Mouse (Mus musculus): ENCODE measurements around the gene 4930438A08Rik. TPM values are rescaled to one million over a fixed set of nuclear protein-coding genes. Genes with fewer than 3 reads are reported as not detected.

4930438A08Rik gene
- polyA plus RNA-seq, 1 experiment from 2014 or later, result 0.08 TPM

DNA sequence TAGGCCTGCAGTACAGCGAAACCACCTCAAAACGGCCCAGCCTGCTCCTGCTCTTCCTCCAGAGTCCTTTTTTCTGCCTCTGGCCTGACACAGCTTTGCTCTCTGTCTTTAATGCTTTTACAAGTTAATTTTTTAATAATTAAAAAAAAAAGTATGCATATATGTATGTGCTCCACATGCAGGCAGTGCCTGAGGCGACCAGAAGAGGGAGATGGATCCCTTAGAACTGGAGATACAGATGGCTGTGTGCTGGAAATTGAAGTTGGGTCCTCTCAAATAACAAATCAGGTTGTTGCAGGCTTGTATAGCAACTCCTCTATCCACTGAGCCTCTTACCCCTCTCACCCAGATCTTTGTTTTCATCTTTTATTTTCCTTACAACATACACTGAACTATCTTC is 52.2 kb downstream of the 4930438A08Rik start:
- Histone ChIP-seq H3K9ac (ENCODE audit: low read length) (no peak overlapping the region), H3K36me3 (ENCODE audit: control insufficient read depth, insufficient read depth) (peaks cover 13% of the 10 kb centered on the region), H3K27me3 (ENCODE audit: control insufficient read depth, insufficient read depth, low read length) (no peaks in the 10 kb centered on the region), H3K4me3 (ENCODE audit: low read length) (no peak overlapping the region), H3K4me2 (ENCODE audit: low read depth, low read length) (no peak overlapping the region), H3K9me3 (replicated peaks; ENCODE audit: control insufficient read depth, low read length) (peaks cover 4% of the 10 kb centered on the region), H3K4me1 (ENCODE audit: control insufficient read depth, insufficient read depth, low read length) (peaks cover 26% of the 10 kb centered on the region), H3K27ac (ENCODE audit: low read length) (no peak overlapping the region)
- 94% methylated on average over 3 of the region's 3 CpGs for WGBS
- no peak for ATAC-seq (replicated peaks; ENCODE audit: extremely low read depth, insufficient read depth, low FRiP score)

DNA sequence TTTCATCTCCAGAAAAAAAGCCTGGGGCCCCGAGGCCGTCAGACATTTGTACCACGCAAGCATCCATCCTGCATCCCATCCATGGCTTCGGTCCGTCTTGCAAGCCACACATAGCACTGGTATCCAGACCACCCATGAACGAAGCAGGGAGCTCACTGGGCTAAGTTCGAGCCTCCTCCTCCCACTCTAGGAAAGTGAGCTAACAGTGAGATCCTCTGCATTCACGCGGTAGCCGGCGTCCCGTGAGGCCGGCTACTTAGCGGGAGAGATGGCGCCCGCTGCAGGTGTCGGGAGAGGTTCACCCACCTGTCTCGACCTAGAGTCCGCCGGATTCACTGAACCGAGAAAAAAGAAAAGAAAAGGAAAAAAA is 55.3 kb downstream of the 4930438A08Rik start:
- H3K27ac ChIP-seq (ENCODE audit: low read length), result peak overlapping the region; percentile 73
- ATAC-seq (replicated peaks; ENCODE audit: extremely low read depth, insufficient read depth, low FRiP score), result peak; percentile 7; the same call in 1 of the 2 replicates
- peak overlapping the region; percentile 65 for H3K4me3 ChIP-seq (ENCODE audit: low read length)
- peak overlapping the region; percentile 83 for H3K9ac ChIP-seq (ENCODE audit: low read length)
- WGBS, result under 1% methylated on average over 21 of the region's 21 CpGs
- H3K9me3 ChIP-seq (replicated peaks; ENCODE audit: control insufficient read depth, low read length), result peaks cover 4% of the 10 kb centered on the region
- H3K36me3 ChIP-seq (ENCODE audit: control insufficient read depth, insufficient read depth), result peaks cover 15% of the 10 kb centered on the region
- H3K4me2 ChIP-seq (ENCODE audit: low read depth, low read length), result peak overlapping the region; percentile 97
- no peaks in the 10 kb centered on the region for H3K27me3 ChIP-seq (ENCODE audit: control insufficient read depth, insufficient read depth, low read length)
- H3K4me1 ChIP-seq (ENCODE audit: control insufficient read depth, insufficient read depth, low read length), result peaks cover 37% of the 10 kb centered on the region

DNA sequence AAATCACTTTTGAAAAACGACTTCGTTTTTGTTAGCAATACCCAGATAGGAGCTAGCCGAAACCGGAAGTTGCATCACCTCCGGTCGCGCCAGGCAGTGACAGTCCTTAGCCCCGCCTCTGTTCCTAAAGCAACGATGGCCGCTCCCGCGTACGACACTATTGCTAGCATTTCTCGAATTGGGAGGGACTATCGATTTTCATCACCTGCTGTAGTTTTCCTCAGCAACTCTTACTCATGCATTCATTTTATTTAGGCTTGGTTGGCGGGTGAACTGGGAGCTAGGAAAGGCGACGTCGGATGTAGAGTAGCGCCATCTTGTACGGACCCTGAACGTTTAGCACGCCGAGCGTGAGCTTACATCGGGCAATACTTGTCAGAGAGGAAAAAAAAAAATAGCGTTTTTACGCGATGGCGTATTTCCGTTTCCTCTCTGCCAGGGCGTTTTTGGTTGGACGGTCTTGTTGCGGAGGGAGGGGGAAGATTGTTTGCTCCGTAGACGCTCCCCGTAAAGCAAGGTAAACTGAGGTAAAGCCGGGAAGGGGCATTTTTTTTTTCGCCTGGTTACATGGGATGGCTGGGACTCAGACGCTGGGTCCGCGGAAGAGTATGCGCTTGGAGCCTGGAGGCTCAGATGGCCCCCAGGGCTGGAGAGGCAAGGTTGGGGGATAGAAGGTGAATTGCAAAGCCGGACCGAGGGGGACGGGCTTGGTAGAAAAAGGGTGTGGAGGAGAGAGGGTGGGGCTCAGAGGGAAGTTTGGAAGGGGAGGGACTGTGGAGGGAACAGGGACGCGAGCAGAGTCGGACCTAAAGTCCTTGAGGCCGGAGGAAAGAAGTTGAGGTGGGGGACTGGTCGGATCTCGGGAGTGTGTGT is 55.9 kb downstream of the 4930438A08Rik start, which contains the start of the genes Zfp672 and Sh3bp5l:
TSS of gene Zfp672 (minus strand) at position 64 of the 873 bp plus-strand sequence.
TSS of gene Sh3bp5l (plus strand) at position 449 of the 873 bp plus-strand sequence.
- peak within 1 kb of the TSS; percentile 97 for H3K4me2 ChIP-seq (ENCODE audit: low read depth, low read length)
- peaks cover 4% of the 10 kb centered on the region for H3K9me3 ChIP-seq (replicated peaks; ENCODE audit: control insufficient read depth, low read length)
- peak; percentile 89 for ATAC-seq (replicated peaks; ENCODE audit: extremely low read depth, insufficient read depth, low FRiP score)
- H3K36me3 ChIP-seq (ENCODE audit: control insufficient read depth, insufficient read depth), result peaks cover 15% of the 10 kb centered on the region
- peak within 1 kb of the TSS; percentile 77 for H3K27ac ChIP-seq (ENCODE audit: low read length)
- no peaks in the 10 kb centered on the region for H3K27me3 ChIP-seq (ENCODE audit: control insufficient read depth, insufficient read depth, low read length)
- H3K4me3 ChIP-seq (ENCODE audit: low read length), result peak within 1 kb of the TSS; percentile 65
- peak within 1 kb of the TSS; percentile 83 for H3K9ac ChIP-seq (ENCODE audit: low read length)
- peaks cover 38% of the 10 kb centered on the region for H3K4me1 ChIP-seq (ENCODE audit: control insufficient read depth, insufficient read depth, low read length)
- under 1% methylated on average over 52 of the region's 52 CpGs for WGBS

DNA sequence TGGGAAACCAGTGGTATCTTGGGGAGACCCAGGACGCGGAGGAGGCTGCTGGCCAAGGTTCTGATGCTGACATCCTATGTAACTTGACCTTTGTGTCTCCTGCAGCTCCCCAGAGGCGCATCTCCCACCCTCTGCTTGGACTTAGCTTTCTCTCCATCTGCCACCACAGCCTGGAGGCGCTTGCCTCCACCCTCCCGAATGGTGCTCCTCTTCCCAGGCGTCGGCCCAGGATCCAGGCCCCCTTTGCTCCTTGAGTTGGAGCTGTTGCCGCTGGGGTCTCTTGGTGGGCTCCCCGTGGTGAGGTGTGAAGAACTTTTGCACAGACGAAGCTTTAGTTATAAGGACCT is 56.5 kb downstream of the 4930438A08Rik start:
- Histone ChIP-seq H3K27me3 (ENCODE audit: control insufficient read depth, insufficient read depth, low read length) (no peaks in the 10 kb centered on the region), H3K36me3 (ENCODE audit: control insufficient read depth, insufficient read depth) (peaks cover 18% of the 10 kb centered on the region), H3K9me3 (replicated peaks; ENCODE audit: control insufficient read depth, low read length) (peaks cover 4% of the 10 kb centered on the region), H3K9ac (ENCODE audit: low read length) (peak overlapping the region; percentile 83), H3K4me3 (ENCODE audit: low read length) (peak overlapping the region; percentile 65), H3K4me1 (ENCODE audit: control insufficient read depth, insufficient read depth, low read length) (peaks cover 38% of the 10 kb centered on the region), H3K27ac (ENCODE audit: low read length) (peak overlapping the region; percentile 77), H3K4me2 (ENCODE audit: low read depth, low read length) (peak overlapping the region; percentile 77)
- 11% methylated on average over 10 of the region's 10 CpGs for WGBS
- no peak for ATAC-seq (replicated peaks; ENCODE audit: extremely low read depth, insufficient read depth, low FRiP score)

DNA sequence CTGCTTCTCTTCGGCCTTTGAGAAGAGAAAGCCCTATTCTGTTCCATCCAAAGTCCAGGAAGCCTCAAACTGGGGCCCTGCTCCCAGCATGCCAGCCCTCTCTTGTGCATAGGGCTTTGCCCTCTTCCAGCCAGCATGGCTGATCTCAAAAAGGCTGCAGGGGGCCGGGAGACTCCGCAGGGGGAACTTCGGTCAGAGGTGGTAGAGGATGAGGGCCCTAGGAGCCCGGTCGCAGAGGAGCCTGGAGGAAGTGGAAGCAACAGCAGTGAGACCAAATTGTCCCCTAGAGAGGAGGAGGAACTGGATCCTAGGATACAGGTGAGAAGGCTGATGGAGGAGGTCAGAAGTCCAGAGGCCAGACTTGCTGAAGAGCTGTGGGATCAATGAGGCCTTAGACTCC is 56.9 kb downstream of the 4930438A08Rik start:
- Histone ChIP-seq H3K4me2 (ENCODE audit: low read depth, low read length) (peak overlapping the region; percentile 77), H3K27me3 (ENCODE audit: control insufficient read depth, insufficient read depth, low read length) (no peaks in the 10 kb centered on the region), H3K4me1 (ENCODE audit: control insufficient read depth, insufficient read depth, low read length) (peaks cover 38% of the 10 kb centered on the region), H3K9me3 (replicated peaks; ENCODE audit: control insufficient read depth, low read length) (peaks cover 4% of the 10 kb centered on the region), H3K36me3 (ENCODE audit: control insufficient read depth, insufficient read depth) (peaks cover 18% of the 10 kb centered on the region), H3K27ac (ENCODE audit: low read length) (no peak overlapping the region), H3K4me3 (ENCODE audit: low read length) (peak overlapping the region; percentile 65), H3K9ac (ENCODE audit: low read length) (peak overlapping the region; percentile 83)
- WGBS, result 88% methylated on average over 6 of the region's 6 CpGs
- no peak for ATAC-seq (replicated peaks; ENCODE audit: extremely low read depth, insufficient read depth, low FRiP score)

DNA sequence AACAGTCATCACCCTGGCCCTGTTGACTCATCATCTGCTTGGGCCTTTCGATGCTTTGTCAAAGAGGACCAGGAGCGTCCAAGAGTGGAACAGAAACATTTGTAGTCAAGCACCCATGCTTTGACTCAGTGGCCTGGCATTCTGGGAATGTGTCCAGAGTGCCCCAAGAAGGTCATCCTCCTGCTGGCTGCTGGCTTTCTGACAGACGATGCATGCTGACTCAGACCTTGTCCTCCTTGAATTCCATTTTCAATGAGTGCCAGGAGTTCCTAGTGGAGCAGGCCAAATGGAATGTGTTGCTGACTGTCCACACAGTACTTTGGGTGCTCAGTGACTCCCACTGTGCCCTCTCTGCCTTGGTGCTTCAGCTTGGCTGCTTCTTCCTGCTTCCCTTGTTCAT is 60.1 kb downstream of the 4930438A08Rik start:
- 26% methylated on average over 3 of the region's 3 CpGs for WGBS
- no peak; the same call in 1 of the 2 replicates for ATAC-seq (replicated peaks; ENCODE audit: extremely low read depth, insufficient read depth, low FRiP score)
- Histone ChIP-seq H3K4me3 (ENCODE audit: low read length) (no peak overlapping the region), H3K36me3 (ENCODE audit: control insufficient read depth, insufficient read depth) (peaks cover 24% of the 10 kb centered on the region), H3K9ac (ENCODE audit: low read length) (no peak overlapping the region), H3K4me2 (ENCODE audit: low read depth, low read length) (no peak overlapping the region), H3K9me3 (replicated peaks; ENCODE audit: control insufficient read depth, low read length) (no peaks in the 10 kb centered on the region), H3K27me3 (ENCODE audit: control insufficient read depth, insufficient read depth, low read length) (no peaks in the 10 kb centered on the region), H3K4me1 (ENCODE audit: control insufficient read depth, insufficient read depth, low read length) (peaks cover 30% of the 10 kb centered on the region), H3K27ac (ENCODE audit: low read length) (peak overlapping the region; percentile 48; the same call in 1 of the 2 replicates)

Other genes starting within 250 kb of the 4930438A08Rik start
- not detected in 2 replicates for gene Gm12248, start 181.7 kb upstream of the 4930438A08Rik start, polyA plus RNA-seq (2015; fragmentation: Nextera tagmentation; extraction: Ambion mirVana)
- gene Cnot8, start 170.6 kb upstream of the 4930438A08Rik start, polyA plus RNA-seq (2015; fragmentation: Nextera tagmentation; extraction: Ambion mirVana), result 79.9 and 91.3 TPM in 2 replicates
- gene Gemin5, start 106.3 kb upstream of the 4930438A08Rik start, polyA plus RNA-seq (2015; fragmentation: Nextera tagmentation; extraction: Ambion mirVana), result 11.5 and 12.4 TPM in 2 replicates
- 112 TPM in 2 replicates for gene Mrpl22, start 103.1 kb upstream of the 4930438A08Rik start, polyA plus RNA-seq (2015; fragmentation: Nextera tagmentation; extraction: Ambion mirVana)
- 8.2 and 12.3 TPM in 2 replicates for gene Igtp, start 75.2 kb upstream of the 4930438A08Rik start, polyA plus RNA-seq (2015; fragmentation: Nextera tagmentation; extraction: Ambion mirVana)
- 4.2 and 6.4 TPM in 2 replicates for gene Irgm2, start 75.2 kb upstream of the 4930438A08Rik start, polyA plus RNA-seq (2015; fragmentation: Nextera tagmentation; extraction: Ambion mirVana)
- 15.0 and 16.6 TPM in 2 replicates for gene Zfp692, start 32.3 kb downstream of the 4930438A08Rik start, polyA plus RNA-seq (2015; fragmentation: Nextera tagmentation; extraction: Ambion mirVana)
- gene Zfp672, start 55.5 kb downstream of the 4930438A08Rik start, polyA plus RNA-seq (2015; fragmentation: Nextera tagmentation; extraction: Ambion mirVana), result 38.8 and 40.5 TPM in 2 replicates
- 32.0 and 32.5 TPM in 2 replicates for gene Sh3bp5l, start 55.9 kb downstream of the 4930438A08Rik start, polyA plus RNA-seq (2015; fragmentation: Nextera tagmentation; extraction: Ambion mirVana)
- gene Lypd8, start 104.2 kb downstream of the 4930438A08Rik start, polyA plus RNA-seq (2015; fragmentation: Nextera tagmentation; extraction: Ambion mirVana), result 1.4 TPM in 1 of 2 replicates, not detected in the other
- not detected in 2 replicates for gene 1810065E05Rik, start 146.3 kb downstream of the 4930438A08Rik start, polyA plus RNA-seq (2015; fragmentation: Nextera tagmentation; extraction: Ambion mirVana)
- gene Gm12253, start 157.8 kb downstream of the 4930438A08Rik start, polyA plus RNA-seq (2015; fragmentation: Nextera tagmentation; extraction: Ambion mirVana), result not detected in 2 replicates
- gene Lypd9, start 178.1 kb downstream of the 4930438A08Rik start, polyA plus RNA-seq (2015; fragmentation: Nextera tagmentation; extraction: Ambion mirVana), result not detected in 2 replicates
- gene Olfr30, start 187.5 kb downstream of the 4930438A08Rik start, polyA plus RNA-seq (2015; fragmentation: Nextera tagmentation; extraction: Ambion mirVana), result not detected in 2 replicates
- not detected in 2 replicates for gene Olfr332, start 217.8 kb downstream of the 4930438A08Rik start, polyA plus RNA-seq (2015; fragmentation: Nextera tagmentation; extraction: Ambion mirVana)
- not detected in 2 replicates for gene Olfr331, start 227.8 kb downstream of the 4930438A08Rik start, polyA plus RNA-seq (2015; fragmentation: Nextera tagmentation; extraction: Ambion mirVana)